Mouse (Mus musculus) kidney, postnatal 4 days (tissue): ENCODE measurements around the gene Tbc1d9.

Experiments used
- DNase-seq, 2 experiments: peaks; one replicate each; pipeline ENCODE4 v3.0.0; 2021; ENCODE audit warnings: mixed read lengths in 2 of 2

Tbc1d9 gene

GRCm38 (mm10) chr8:83165235-83165930 lies at the start of gene Tbc1d9:
Gene Tbc1d9, plus strand, starts transcription at chr8:83165352.
- peak; percentile 75 to 84 for DNase-seq

DNA sequence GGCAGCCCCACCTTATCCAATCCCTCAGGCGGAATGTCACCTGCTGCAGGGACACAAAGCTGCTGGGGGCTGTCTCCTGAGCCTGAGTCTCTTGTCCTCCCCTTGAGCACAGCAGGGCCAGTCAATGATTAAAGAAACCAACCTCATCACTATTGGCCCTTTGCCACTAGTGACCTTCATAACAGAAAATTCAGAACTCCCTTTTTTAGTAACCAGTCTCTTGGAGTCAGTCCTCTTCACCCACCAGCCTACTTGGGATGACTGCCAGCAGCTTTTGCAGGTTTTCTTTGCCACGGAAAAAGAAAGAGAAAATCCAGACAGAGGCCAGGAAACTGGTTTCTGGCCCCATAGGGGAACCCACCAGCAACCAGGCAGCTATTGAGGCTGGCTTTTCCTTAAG lies 30.1 kb upstream of the Tbc1d9 start:
- DNase-seq: peak in 1 of 2 experiments; percentile 27

GRCm38 (mm10) chr8:83140068-83140467 lies 25.1 kb upstream of the Tbc1d9 start:
- DNase-seq: peak in 1 of 2 experiments; percentile 5

- DNase-seq: no peak
Observed at GRCm38 (mm10) chr8:83140701-83141111, 24.4 kb upstream of the Tbc1d9 start.

DNA sequence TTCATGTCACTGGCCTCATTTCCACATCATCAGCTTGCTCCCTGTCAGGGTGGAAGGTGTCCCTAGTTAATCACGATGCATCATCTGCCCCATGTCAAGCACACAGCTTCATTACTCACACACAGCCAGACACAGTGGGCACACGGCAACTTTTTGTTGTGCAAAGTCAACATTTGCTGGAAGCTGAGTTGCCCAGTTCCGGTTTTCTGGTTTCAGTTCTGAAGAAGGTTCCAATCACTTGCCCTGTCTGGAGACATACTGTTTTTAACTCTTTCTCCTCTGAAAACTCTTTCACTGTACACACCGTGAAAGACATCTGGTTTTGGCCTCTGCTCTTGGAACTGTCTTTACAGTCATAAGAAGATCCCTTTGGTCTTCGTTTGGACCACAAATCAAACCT lies 23.8 kb upstream of the Tbc1d9 start:
- peak in 1 of 2 experiments; percentile 6 for DNase-seq

DNA sequence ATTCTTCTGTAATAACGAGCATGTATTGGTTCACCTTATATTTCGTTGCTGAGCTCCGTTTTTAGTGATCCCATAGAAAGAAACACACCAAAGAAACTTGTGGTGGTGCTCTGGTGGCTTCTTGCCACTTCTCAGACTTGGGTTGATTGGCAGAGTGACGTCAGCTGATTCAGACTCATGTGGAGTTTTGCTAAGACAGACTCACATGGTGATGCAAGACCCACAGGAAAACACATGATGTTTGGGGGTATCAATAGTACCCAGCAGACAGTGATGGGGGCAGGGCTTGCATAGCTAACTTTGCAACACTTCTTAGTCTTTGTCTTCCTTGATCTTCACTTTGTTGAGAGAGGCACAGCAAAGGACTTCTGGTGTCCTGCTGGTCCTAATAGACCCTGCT lies 20.6 kb upstream of the Tbc1d9 start:
- DNase-seq: no peak

- DNase-seq: no peak
Observed at GRCm38 (mm10) chr8:83145421-83145820, 19.7 kb upstream of the Tbc1d9 start.

DNA sequence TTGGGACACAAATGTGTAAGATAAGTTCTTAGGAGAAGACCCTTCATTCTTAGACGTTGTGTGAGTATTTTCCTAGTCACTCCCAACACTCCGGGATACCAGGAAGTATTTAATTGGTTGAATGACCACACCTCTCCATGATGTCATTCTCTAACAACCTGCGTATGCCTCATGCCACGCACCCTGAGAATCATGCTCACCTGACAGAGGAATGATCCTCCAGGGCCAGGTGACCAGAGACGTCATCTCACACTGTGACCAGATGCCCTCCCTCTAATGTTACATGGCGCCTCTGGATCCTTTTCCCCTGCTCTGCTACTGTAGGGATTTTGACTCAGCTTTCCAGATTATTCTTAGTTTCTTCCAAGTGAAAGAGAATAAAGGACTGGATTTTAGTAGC lies 16.0 kb upstream of the Tbc1d9 start:
- no peak for DNase-seq

GRCm38 (mm10) chr8:83152055-83152454 lies 13.1 kb upstream of the Tbc1d9 start:
- DNase-seq: no peak

DNA sequence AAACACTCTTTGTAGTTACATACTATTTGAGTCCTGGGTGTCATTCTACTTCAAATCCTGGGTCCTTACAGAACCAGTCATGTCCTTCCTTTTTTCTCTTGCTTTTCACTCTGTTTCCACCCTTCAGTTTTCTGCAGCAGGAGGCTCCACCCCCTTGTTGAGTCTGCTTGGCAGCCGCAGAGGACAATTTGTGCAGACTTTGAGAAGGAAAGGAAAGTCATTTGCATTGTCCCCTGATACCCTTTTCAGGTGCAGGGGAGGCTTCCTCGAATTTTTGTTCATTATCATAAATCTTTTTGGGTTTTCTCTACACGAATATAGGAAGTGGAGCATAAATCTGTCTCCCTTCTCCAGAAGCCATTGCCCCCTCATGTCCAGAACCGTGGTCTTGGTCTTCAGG lies 12.7 kb upstream of the Tbc1d9 start:
- no peak for DNase-seq

GRCm38 (mm10) chr8:83155110-83155509 lies 10.0 kb upstream of the Tbc1d9 start:
- no peak for DNase-seq

DNA sequence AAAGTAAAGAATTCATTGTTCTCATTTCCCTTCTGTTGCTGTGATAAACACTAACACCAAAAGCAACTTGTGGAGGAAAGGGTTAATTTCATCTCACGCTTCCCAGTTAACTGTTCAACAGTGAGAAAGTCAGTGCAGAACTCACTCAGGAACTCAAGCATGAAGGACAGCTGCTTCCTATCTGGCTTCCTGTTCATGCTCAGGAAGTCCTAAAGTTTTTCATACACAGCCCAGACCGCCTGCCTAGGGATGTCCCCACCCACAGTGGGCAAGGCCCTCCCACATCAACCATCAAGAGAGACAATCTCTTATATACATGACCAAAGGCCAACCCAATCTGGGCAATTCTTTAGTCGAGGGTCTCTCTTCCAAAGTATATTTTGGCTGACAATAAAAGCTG lies 6.2 kb upstream of the Tbc1d9 start:
- no peak for DNase-seq

GRCm38 (mm10) chr8:83159615-83160014 lies 5.5 kb upstream of the Tbc1d9 start:
- DNase-seq: no peak

DNA sequence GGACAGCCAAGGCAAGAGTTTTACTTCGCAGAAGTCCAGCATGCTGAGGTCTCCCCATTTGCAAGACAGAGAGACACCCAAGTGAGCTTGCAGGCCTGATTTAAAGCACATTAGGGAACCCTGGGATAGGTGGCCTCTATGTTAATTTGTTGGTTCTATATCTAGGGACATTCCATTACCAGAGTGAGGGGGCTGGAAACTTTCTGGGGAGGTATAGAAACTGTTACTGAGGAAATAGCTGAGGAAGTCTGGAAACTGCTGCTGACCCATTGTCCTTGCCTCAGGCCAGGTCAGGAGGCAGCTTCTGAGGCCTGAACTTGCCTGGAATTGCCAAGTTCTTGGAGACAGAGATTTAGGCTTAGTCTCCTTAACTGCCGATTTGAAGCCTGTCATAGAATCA lies 4.5 kb upstream of the Tbc1d9 start:
- DNase-seq: no peak

DNA sequence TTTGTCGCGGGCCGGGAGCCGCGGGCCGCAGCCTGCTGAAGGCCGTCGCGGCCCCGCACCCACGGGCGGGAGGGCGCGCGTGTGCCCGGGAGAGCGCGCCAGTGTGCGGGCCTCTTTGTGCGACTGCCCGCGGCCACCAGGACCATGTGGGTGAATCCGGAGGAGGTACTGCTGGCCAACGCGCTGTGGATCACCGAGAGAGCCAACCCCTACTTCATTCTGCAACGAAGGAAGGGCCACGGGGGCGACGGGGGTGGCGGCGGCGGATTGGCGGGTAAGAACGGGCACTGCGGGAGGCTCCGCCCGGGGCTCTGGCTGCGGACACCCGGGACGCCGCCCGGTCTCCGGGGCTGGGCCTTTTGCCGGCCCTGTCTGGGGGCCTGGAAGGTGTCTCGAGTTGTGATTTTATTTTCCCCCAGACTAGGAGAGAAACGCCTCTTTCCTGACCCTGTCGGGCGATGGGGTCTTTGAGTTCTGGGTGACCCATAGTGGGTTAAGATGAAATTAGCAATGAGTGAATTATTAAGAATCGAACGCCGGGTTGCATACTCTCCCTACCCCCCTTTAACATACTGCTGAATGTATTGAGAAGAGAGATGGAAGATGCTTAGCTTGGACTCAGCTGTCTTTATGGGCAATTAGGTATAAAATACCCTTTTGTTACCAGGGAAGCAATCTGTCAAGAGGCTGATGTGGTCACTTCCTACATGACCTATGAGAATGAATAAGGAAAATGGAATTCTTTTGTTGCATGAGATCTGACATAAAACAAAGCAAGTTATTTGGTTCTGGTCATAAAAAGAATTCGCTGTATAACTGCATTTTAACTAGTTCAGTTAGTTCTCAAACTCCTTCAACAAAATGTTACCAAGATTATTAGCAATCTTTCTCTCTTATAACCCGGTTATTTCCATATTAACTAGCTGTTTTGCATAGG lies 1.0 kb downstream of the Tbc1d9 start, which contains the start of gene Gm10645:
TSS of gene Gm10645 (minus strand) at position 240 of the 937 bp plus-strand sequence.
- DNase-seq: peak; percentile 63 to 75

GRCm38 (mm10) chr8:83167932-83168331 lies 2.8 kb downstream of the Tbc1d9 start:
- DNase-seq: no peak

DNA sequence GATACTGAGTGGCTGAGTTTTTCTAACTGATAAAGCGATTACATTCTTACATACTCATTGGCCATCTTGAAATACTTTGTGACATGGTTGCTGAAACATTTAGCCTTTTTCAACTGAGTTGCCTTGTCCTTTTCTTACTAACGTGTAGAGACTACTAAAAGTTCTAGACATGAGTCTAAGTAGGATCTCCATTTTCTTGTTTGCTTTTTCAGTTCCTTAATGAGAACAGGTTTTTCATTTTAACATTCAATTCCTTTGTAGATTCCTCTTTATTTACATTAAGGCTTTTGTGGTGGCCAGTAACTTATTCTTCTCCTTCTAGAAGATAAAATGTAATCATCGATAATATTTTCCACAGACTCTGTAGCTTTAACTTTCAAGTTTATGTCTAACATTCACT lies 4.0 kb downstream of the Tbc1d9 start:
- DNase-seq: no peak

DNA sequence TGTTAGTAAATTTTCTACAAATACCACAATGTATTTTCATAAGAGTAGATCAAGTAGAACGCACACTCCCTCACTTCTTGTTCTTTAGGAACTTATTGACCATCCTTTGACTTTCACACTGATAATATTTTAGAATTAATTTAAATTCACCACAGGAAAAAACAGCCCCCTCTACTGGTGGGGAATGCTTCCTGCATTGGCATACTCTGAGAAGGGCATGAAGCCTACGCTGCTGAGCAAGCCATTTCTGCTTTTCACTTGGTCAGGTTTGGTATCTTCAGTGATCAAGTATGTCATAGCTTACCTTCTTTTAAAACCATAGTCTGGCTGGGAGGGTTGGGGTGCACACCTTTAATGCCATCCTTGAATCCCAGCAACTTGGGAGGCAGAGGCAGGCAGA lies 4.6 kb downstream of the Tbc1d9 start:
- DNase-seq: peak; percentile 22 to 32

DNA sequence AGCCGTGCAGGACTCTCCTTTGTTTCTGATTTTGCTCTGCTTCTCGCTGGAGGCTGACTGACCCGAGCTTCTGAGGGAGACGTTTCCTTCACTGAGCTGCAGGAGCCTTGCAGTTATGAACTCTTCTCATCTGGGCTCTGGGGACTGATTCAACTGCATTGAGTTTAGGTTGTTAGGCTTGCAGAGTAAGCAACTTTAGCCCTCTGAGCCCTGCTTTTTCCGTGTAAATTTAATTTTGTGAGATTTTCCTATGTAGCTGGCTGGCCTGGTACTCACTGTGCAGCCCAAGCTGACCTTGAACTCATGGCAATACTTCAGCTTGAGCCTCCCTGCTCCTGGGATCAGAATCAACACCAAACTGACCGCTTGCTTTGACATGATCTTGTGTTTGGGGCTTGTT lies 5.7 kb downstream of the Tbc1d9 start:
- DNase-seq: no peak

DNA sequence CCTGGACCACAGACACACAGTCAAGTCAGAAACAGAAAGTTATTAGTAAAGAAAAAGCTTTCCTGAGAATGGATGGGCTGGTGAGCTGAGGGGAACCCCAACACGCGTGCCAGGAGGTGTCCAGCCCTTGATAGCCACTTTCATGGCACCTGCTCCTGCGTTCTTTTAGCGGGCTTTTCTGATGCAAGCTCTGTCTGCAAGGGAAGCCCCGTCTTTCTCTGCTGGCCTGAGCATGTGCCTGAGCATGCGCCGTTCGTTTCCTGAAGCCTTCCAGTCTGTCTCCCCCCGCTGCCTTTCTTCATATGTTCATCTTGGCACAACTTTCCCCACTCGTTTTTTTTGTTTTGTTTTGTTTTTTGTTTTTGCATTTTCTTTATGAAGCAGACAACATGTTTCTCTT lies 10.5 kb downstream of the Tbc1d9 start:
- no peak for DNase-seq

DNA sequence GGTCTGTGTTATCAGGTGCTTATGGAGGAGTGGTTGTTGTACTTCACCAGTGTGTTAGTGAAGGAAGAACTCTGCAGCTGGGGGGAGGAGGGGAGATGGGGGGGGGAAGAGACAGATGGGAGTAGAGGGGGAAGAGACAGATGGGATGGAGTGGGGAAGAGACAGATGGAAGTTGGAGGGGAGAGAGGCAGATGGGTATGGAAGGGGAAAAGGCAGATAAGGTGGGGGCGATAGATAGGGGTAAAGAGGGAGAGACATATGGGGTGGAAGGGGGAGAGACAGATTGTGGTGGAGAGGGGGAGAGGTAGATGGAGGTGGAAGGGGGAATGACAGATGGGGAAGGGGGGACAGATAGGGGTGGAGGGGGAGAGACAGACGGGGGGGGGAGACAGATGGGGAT lies 11.6 kb downstream of the Tbc1d9 start:
- DNase-seq: no peak

DNA sequence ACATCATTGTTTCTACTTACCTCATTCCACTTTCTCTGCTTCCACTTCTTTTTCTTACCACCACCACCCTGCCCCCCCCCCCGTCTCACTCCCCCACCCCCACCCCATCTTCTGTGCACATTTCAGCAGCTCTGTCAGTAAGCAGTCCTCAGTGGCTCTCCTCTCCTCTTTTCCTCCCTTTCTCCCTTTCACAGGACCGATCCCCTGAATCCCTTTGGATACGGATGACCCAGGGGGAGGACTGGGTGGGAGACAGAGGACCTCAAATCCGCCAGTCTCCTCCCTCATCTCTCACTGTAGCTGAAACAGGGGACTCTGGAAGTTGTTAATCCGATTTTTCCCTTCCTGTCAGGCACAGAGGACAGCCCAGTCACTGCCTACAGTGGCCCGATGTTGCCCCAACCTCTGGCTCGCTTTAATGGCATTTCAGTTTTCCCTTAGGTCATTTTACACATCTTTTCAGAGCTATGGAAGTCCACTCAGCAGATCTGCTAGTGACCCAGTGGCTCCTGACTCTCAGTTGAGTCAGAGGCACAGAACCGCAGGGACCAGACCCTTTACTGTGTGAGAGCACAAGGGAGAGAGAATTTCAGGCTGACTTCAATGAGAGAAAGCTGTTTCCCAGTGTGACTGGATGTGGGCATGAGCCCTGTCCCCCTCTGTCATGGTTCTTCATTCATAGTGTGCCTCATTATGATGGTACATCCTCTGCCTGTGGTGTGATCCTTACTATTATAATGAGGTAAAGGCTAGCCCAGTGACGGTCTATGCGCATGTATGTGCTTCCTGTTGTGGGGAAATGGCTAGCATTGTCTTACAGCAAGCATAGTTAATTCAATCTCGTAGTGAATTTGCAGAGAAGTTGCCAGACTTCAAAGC lies 12.4 kb downstream of the Tbc1d9 start:
- DNase-seq: no peak

- peak; percentile 59 to 61 for DNase-seq
Observed at GRCm38 (mm10) chr8:83178228-83178742, 13.1 kb downstream of the Tbc1d9 start.
